Mouse (Mus musculus) E14TG2a.4 (cell line): ENCODE data around the gene Myog.
A peak's percentile ranks its signal among the peaks of the same experiment; 100 is the strongest.

Experiments
- H3K27me3 ChIP-seq: 2 replicates; pipeline ENCODE4 v1.6.1; 2014; ENCODE audit warnings: low read length, control low read depth; ENCODE audit not compliant: insufficient read depth
- H3K36me3 ChIP-seq: 2 replicates; pipeline ENCODE4 v1.6.1; 2014; ENCODE audit warnings: low read length, control low read depth; ENCODE audit not compliant: insufficient read depth
- H3K4me1 ChIP-seq: replicated peaks from 2 replicates; pipeline ENCODE4 v1.6.1; 2014; ENCODE audit warnings: low read depth, low read length, control low read depth
- H3K4me3 ChIP-seq: replicated peaks from 2 replicates; pipeline ENCODE4 v1.5.1; 2014; ENCODE audit warnings: mild to moderate bottlenecking, low read length
- H3K9me3 ChIP-seq: 2 replicates; pipeline ENCODE4 v1.6.1; 2014; ENCODE audit warnings: low read length, control low read depth
- CTCF ChIP-seq: conservative IDR thresholded peaks from 2 replicates; pipeline ENCODE4 v1.5.1; 2014; ENCODE audit warnings: low read length
- NANOG ChIP-seq: IDR thresholded peaks from 2 replicates; pipeline ENCODE4 v1.6.1; 2014; ENCODE audit warnings: borderline replicate concordance, low read length, mixed read lengths
- POU5F1 ChIP-seq: IDR thresholded peaks from 2 replicates; pipeline ENCODE4 v1.6.1; 2014; ENCODE audit warnings: low read length, borderline replicate concordance

Gene Myog

GRCm38 (mm10) chr1:134292073-134292472 lies 2.3 kb downstream of the Myog start:
- H3K4me1 ChIP-seq: peaks cover 39% of the 10 kb centered on the region
- no peak for TF ChIP-seq POU5F1
- H3K36me3 ChIP-seq: peaks cover 6% of the 10 kb centered on the region; the same call in 1 of the 2 replicates
- no peak overlapping the region for H3K4me3 ChIP-seq
- peaks cover 24% of the 10 kb centered on the region for H3K27me3 ChIP-seq
- peaks cover 7% of the 10 kb centered on the region; the same call in 1 of the 2 replicates for H3K9me3 ChIP-seq

DNA sequence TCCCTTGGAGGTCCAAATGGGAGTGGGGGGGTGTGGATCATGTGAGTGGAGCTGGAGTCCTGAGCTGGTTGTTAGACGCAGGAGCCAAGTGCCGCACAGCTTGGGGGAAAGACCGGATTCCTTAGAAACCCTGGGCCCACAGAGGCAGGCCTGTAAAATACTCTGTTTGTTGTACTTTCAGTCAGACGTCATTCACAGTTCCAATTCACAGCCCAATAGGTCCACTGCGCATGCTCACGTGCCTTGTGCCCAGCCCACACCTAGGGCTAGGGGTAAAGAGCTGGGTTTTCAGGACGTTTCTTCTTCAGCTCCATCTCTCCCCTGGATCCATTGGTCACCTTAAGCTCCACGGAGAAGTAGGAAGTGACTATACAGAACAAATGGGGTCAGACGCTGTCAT lies 2.8 kb downstream of the Myog start:
- TF ChIP-seq CTCF: no peak
- no peak for TF ChIP-seq POU5F1
- no peak for TF ChIP-seq NANOG
- Histone ChIP-seq H3K9me3 (peaks cover 7% of the 10 kb centered on the region; the same call in 1 of the 2 replicates), H3K4me1 (peaks cover 39% of the 10 kb centered on the region), H3K27me3 (peaks cover 25% of the 10 kb centered on the region), H3K4me3 (no peak overlapping the region), H3K36me3 (peaks cover 11% of the 10 kb centered on the region)

- Histone ChIP-seq H3K27me3 (peaks cover 26% of the 10 kb centered on the region), H3K4me1 (peaks cover 36% of the 10 kb centered on the region), H3K4me3 (no peak overlapping the region), H3K36me3 (peaks cover 18% of the 10 kb centered on the region), H3K9me3 (peaks cover 7% of the 10 kb centered on the region; the same call in 1 of the 2 replicates)
- TF ChIP-seq CTCF (no peak), NANOG (no peak), POU5F1 (no peak)
Observed at GRCm38 (mm10) chr1:134293276-134293675, 3.5 kb downstream of the Myog start.

DNA sequence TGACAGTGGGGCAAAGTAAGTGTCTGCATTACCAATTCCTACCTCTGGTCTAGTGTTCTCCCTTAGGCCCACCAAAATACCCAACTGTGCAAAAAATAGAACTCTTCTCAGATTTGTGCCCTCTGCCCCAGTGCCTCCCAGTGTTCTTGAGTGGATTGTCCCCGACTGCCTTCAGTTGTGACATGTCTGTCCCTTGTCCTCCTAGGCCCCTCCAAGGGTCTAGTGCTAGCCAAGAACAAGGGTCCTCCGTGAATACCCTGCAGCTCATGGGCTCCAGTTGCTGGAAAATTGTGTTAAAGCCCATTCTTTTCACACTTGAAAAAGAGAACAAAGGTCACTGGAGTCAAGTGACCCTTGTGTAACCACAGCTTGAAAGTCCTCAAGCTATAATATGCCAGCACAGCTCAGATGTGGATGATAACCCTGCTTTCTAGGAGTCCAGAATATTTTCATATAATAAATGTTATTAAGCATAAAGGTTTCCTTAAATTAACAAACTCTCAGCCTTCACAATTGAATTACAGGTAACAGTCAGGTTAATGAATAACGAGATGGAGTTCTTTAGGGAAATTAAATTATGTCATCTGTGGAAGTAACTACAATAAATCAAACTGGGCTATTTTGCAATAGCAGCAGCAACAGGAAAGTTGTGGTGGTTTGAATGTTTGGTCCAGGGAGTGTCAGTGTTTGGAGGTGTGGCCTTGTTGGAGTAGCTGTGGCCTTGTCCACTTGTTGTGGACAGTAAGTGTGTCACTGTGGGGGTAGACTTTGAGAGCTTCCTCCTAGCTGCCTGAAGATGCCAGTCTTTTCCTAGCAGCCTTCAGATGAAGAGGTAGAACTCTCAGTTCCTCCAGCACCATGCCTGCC lies 4.2 kb downstream of the Myog start:
- TF ChIP-seq NANOG: no peak
- no peak for TF ChIP-seq CTCF
- TF ChIP-seq POU5F1: no peak
- Histone ChIP-seq H3K36me3 (peaks cover 22% of the 10 kb centered on the region), H3K4me3 (no peak overlapping the region), H3K9me3 (peaks cover 7% of the 10 kb centered on the region; the same call in 1 of the 2 replicates), H3K4me1 (peaks cover 38% of the 10 kb centered on the region), H3K27me3 (peaks cover 31% of the 10 kb centered on the region)

GRCm38 (mm10) chr1:134297265-134297664 lies 7.5 kb downstream of the Myog start:
- H3K9me3 ChIP-seq: peaks cover 7% of the 10 kb centered on the region; the same call in 1 of the 2 replicates
- H3K4me1 ChIP-seq: peaks cover 18% of the 10 kb centered on the region
- H3K36me3 ChIP-seq: peaks cover 47% of the 10 kb centered on the region
- H3K27me3 ChIP-seq: peaks cover 40% of the 10 kb centered on the region
- H3K4me3 ChIP-seq: no peak overlapping the region
- TF ChIP-seq POU5F1 (no peak), NANOG (no peak), CTCF (no peak)

DNA sequence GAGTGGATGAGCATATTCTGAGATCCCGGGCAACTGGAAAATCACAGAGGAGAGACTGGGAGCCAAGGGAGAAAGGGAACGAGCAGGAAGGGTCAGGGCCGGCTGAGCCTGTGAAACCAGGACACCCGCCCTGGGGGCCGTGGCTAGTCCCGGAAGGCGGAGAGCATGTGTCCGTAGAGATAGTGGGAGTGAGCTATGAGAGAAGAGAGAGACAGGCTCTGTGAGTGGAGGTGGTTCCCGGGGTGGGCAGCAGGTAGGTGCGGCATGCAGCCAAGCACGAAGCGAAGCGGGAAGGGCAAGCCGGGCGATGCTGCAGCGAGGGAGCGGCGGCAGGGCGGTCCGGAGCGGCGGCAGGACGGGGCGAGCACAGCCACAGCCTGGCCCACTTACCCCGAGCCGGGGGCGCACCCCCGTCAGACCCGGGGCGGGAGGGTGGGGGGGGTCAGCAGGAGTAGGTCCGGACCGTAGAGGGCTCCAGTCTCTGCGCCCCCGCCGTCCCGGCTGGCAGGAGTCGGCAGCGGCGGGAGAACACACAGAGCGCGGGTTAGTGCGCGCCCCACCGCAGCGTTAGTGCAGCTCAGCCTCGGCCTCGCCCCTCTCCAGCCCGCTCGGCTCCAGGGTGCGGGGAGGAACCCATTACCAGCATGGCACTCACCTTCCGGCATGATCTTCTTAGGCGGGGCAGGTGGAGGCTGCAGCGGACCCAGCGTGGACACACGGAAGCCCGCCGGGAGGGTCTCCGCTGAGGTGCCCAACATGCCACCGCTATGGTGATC lies 9.0 kb downstream of the Myog start:
- no peak for TF ChIP-seq NANOG
- no peak for TF ChIP-seq POU5F1
- no peak for TF ChIP-seq CTCF
- Histone ChIP-seq H3K9me3 (peaks cover 7% of the 10 kb centered on the region; the same call in 1 of the 2 replicates), H3K4me3 (peak overlapping the region; percentile 77), H3K36me3 (peaks cover 62% of the 10 kb centered on the region), H3K27me3 (peaks cover 40% of the 10 kb centered on the region), H3K4me1 (peaks cover 19% of the 10 kb centered on the region)

GRCm38 (mm10) chr1:134302568-134303238 lies 12.9 kb downstream of the Myog start:
- no peak for TF ChIP-seq CTCF
- no peak for TF ChIP-seq POU5F1
- TF ChIP-seq NANOG: no peak
- Histone ChIP-seq H3K9me3 (no peaks in the 10 kb centered on the region), H3K4me3 (no peak overlapping the region), H3K36me3 (peaks cover 88% of the 10 kb centered on the region), H3K4me1 (peaks cover 37% of the 10 kb centered on the region), H3K27me3 (peaks cover 32% of the 10 kb centered on the region)

DNA sequence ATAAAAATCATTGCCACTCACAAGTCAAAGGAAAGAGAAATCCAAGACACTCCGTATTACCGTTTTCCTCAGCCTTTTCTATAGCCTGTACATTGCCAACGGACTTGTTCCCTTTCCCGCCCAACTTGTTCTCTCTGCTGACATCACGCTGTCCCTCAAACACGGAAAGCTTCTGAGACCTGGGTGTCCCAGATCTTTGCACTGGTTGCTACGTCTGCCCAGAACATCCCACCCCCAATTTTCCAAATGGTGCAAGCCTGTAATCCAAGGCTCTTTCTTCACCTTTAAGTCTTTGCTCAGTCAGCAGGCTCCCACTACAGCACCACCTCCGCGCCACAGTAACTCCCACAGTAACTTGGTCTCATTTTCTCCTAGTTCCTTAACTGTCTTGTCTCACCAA lies 15.2 kb downstream of the Myog start:
- Histone ChIP-seq H3K9me3 (no peaks in the 10 kb centered on the region), H3K4me1 (peaks cover 30% of the 10 kb centered on the region), H3K27me3 (peaks cover 10% of the 10 kb centered on the region), H3K36me3 (peaks cover 97% of the 10 kb centered on the region), H3K4me3 (no peak overlapping the region)
- no peak for TF ChIP-seq NANOG
- TF ChIP-seq POU5F1: no peak
- TF ChIP-seq CTCF: no peak
